Mouse (Mus musculus) small intestine, adult 2 months (tissue): ENCODE results near the gene Gm20388.

Source experiments
- CTCF ChIP-seq: fragments of 200-500 bp; IDR thresholded peaks from 2 replicates; pipeline ENCODE4 v1.5.1; 2012; ENCODE audit warnings: low read depth, mild to moderate bottlenecking, control low read depth, inconsistent platforms, low read length, moderate library complexity, mixed read lengths; ENCODE audit not compliant: insufficient replicate concordance, insufficient read length; ENCODE audit errors: extremely low read depth
- POLR2A ChIP-seq: fragments of 200-500 bp; IDR thresholded peaks from 2 replicates; pipeline ENCODE4 v1.6.1; 2012; ENCODE audit warnings: low read depth, mild to moderate bottlenecking, control low read depth, inconsistent platforms, low read length, moderate library complexity

GRCm38 (mm10) chr8:121262728-121263389 lies 1352.2 kb downstream of the Gm20388 start:
- TF ChIP-seq CTCF, result no peak
- TF ChIP-seq POLR2A, result no peak
